Mouse (Mus musculus) hindbrain, embryonic 13.5 days (tissue): Measurements from ENCODE around the gene Cnnm4. TPM values are rescaled to one million over a fixed set of nuclear protein-coding genes. Genes with fewer than 3 reads are reported as not detected.
A peak's percentile ranks its signal among the peaks of the same experiment; 100 is the strongest.

Experiments used
- ATAC-seq: fragments of 200-750 bp; cut with Nextera tagmentation; 2 replicates; pipeline ENCODE4 v1.8.0; 2017; ENCODE audit warnings: moderate TSS enrichment; ENCODE audit not compliant: low FRiP score
- H3K27ac ChIP-seq: fragments of 300-500 bp; sonication (generic); 2 replicates; pipeline ENCODE4 v1.5.1; 2015; ENCODE audit warnings: inconsistent platforms, mild to moderate bottlenecking, moderate library complexity
- H3K27me3 ChIP-seq: fragments of 300-500 bp; sonication (generic); 2 replicates; pipeline ENCODE4 v1.6.1; 2015; ENCODE audit warnings: mild to moderate bottlenecking, inconsistent platforms
- H3K36me3 ChIP-seq: fragments of 300-500 bp; sonication (generic); 2 replicates; pipeline ENCODE4 v1.6.1; 2015; ENCODE audit warnings: mild to moderate bottlenecking, inconsistent platforms
- H3K4me1 ChIP-seq: fragments of 300-500 bp; sonication (generic); replicated peaks from 2 replicates; pipeline ENCODE4 v1.6.1; 2015; ENCODE audit warnings: inconsistent platforms
- H3K4me2 ChIP-seq: fragments of 300-500 bp; sonication (generic); 2 replicates; pipeline ENCODE4 v1.6.1; 2015; ENCODE audit warnings: inconsistent platforms, mild to moderate bottlenecking, moderate library complexity
- H3K4me3 ChIP-seq: fragments of 300-500 bp; sonication (generic); 2 replicates; pipeline ENCODE4 v1.5.1; 2015; ENCODE audit warnings: mild to moderate bottlenecking, inconsistent platforms
- H3K9ac ChIP-seq: fragments of 300-500 bp; sonication (generic); 2 replicates; pipeline ENCODE4 v1.6.1; 2015; ENCODE audit warnings: mild to moderate bottlenecking, inconsistent platforms
- H3K9me3 ChIP-seq: fragments of 300-500 bp; sonication (generic); 2 replicates; pipeline ENCODE4 v1.6.1; 2016; ENCODE audit warnings: inconsistent platforms
- WGBS: fragments of 180-500 bp; shearing (Covaris S2); methylation state at CpG from one replicate; pipeline ENCODE4 v1.1.7; 2015; 5-methylcytosine and 5-hydroxymethylcytosine counted together
- polyA plus RNA-seq: library from polyadenylated mRNA; unstranded; fragments of >200 nt; fragmentation: Nextera tagmentation; extraction: Ambion mirVana; gene quantifications from 2 replicates; pipeline ENCODE4 v1.2.1, GENCODE M21; 2015

Cnnm4 gene
- polyA plus RNA-seq, 1 experiment from 2014 or later = 8.9 TPM

- H3K27ac ChIP-seq = no peak overlapping the region
- WGBS = 5% methylated on average over 3 of the region's 3 CpGs
- no peaks in the 10 kb centered on the region for H3K27me3 ChIP-seq
- peaks cover 27% of the 10 kb centered on the region for H3K36me3 ChIP-seq
- H3K4me2 ChIP-seq = no peak overlapping the region
- no peaks in the 10 kb centered on the region for H3K4me1 ChIP-seq
- H3K4me3 ChIP-seq = no peak overlapping the region
- H3K9me3 ChIP-seq = no peaks in the 10 kb centered on the region
- no peak overlapping the region for H3K9ac ChIP-seq
- no peak for ATAC-seq
These were observed 29.8 kb downstream of the Cnnm4 start for GRCm38 (mm10) chr1:36501261-36501660.

- no peak for ATAC-seq
- H3K4me1 ChIP-seq = peaks cover 5% of the 10 kb centered on the region
These were observed 36.8 kb downstream of the Cnnm4 start for GRCm38 (mm10) chr1:36508238-36508637.

GRCm38 (mm10) chr1:36511289-36512021, 40.0 kb downstream of the Cnnm4 start, which contains the start of gene Cnnm3:
TSS of gene Cnnm3 (plus strand) at chr1:36511867.
- Histone ChIP-seq H3K27ac (peak within 1 kb of the TSS; percentile 98), H3K36me3 (peaks cover 11% of the 10 kb centered on the region), H3K4me2 (peak within 1 kb of the TSS; percentile 94), H3K9me3 (no peaks in the 10 kb centered on the region), H3K27me3 (no peaks in the 10 kb centered on the region), H3K4me1 (peaks cover 37% of the 10 kb centered on the region), H3K9ac (peak within 1 kb of the TSS; percentile 94), H3K4me3 (peak within 1 kb of the TSS; percentile 95)
- 1% methylated on average over 49 of the region's 51 CpGs for WGBS
- ATAC-seq = peak; percentile 99

More at GRCm38 (mm10) chr1:36508238-36508637, 36.8 kb downstream of the Cnnm4 start:
- Histone ChIP-seq H3K27me3 (no peaks in the 10 kb centered on the region), H3K9me3 (no peaks in the 10 kb centered on the region), H3K36me3 (peaks cover 17% of the 10 kb centered on the region), H3K9ac (no peak overlapping the region), H3K4me2 (no peak overlapping the region), H3K27ac (no peak overlapping the region), H3K4me3 (no peak overlapping the region)
- WGBS = 88% methylated on average over 5 of the region's 5 CpGs

GRCm38 (mm10) chr1:36512089-36512965, 40.9 kb downstream of the Cnnm4 start:
- H3K4me2 ChIP-seq = peak overlapping the region; percentile 94
- ATAC-seq = peak; percentile 80
- peaks cover 13% of the 10 kb centered on the region for H3K36me3 ChIP-seq
- no peaks in the 10 kb centered on the region for H3K27me3 ChIP-seq
- H3K27ac ChIP-seq = peak overlapping the region; percentile 98
- no peaks in the 10 kb centered on the region for H3K9me3 ChIP-seq
- WGBS = under 1% methylated on average over 83 of the region's 126 CpGs
- H3K4me1 ChIP-seq = peaks cover 44% of the 10 kb centered on the region
- H3K9ac ChIP-seq = peak overlapping the region; percentile 94
- peak overlapping the region; percentile 95 for H3K4me3 ChIP-seq

GRCm38 (mm10) chr1:36512966-36513280, 41.5 kb downstream of the Cnnm4 start:
- peaks cover 12% of the 10 kb centered on the region for H3K36me3 ChIP-seq
- no peak for ATAC-seq
- H3K4me3 ChIP-seq = peak overlapping the region; percentile 95
- H3K4me2 ChIP-seq = peak overlapping the region; percentile 94
- WGBS = 1% methylated on average over 16 of the region's 16 CpGs
- no peaks in the 10 kb centered on the region for H3K27me3 ChIP-seq
- no peaks in the 10 kb centered on the region for H3K9me3 ChIP-seq
- peak overlapping the region; percentile 98 for H3K27ac ChIP-seq
- H3K4me1 ChIP-seq = peaks cover 50% of the 10 kb centered on the region
- peak overlapping the region; percentile 94 for H3K9ac ChIP-seq

GRCm38 (mm10) chr1:36513310-36513709, 41.9 kb downstream of the Cnnm4 start:
- Histone ChIP-seq H3K27me3 (no peaks in the 10 kb centered on the region), H3K9me3 (no peaks in the 10 kb centered on the region), H3K4me2 (peak overlapping the region; percentile 94), H3K4me1 (peaks cover 53% of the 10 kb centered on the region), H3K27ac (peak overlapping the region; percentile 98; the same call in 1 of the 2 replicates), H3K36me3 (peaks cover 14% of the 10 kb centered on the region), H3K4me3 (peak overlapping the region; percentile 95), H3K9ac (peak overlapping the region; percentile 94)
- 0% methylated on average over 1 of the region's 1 CpGs for WGBS
- no peak for ATAC-seq

- 37% methylated on average over 2 of the region's 2 CpGs for WGBS
- peak overlapping the region; percentile 94; the same call in 1 of the 2 replicates for H3K9ac ChIP-seq
- no peak for ATAC-seq
These were observed 42.3 kb downstream of the Cnnm4 start for GRCm38 (mm10) chr1:36513718-36514117.

GRCm38 (mm10) chr1:36518259-36518658, 46.8 kb downstream of the Cnnm4 start:
- H3K4me3 ChIP-seq = no peak overlapping the region
- peaks cover 67% of the 10 kb centered on the region for H3K4me1 ChIP-seq
- 0 out of 2 replicates have a peak overlapping the region, but pooled peaks have one; percentile 46 for H3K9ac ChIP-seq
- no peaks in the 10 kb centered on the region for H3K27me3 ChIP-seq
- H3K27ac ChIP-seq = no peak overlapping the region
- 85% methylated on average over 3 of the region's 3 CpGs for WGBS
- H3K4me2 ChIP-seq = no peak overlapping the region
- H3K36me3 ChIP-seq = peaks cover 62% of the 10 kb centered on the region
- no peaks in the 10 kb centered on the region for H3K9me3 ChIP-seq
- ATAC-seq = no peak

More at GRCm38 (mm10) chr1:36513718-36514117, 42.3 kb downstream of the Cnnm4 start:
- H3K36me3 ChIP-seq = peaks cover 18% of the 10 kb centered on the region
- H3K4me2 ChIP-seq = peak overlapping the region; percentile 94
- H3K4me3 ChIP-seq = peak overlapping the region; percentile 95
- no peaks in the 10 kb centered on the region for H3K9me3 ChIP-seq
- H3K27me3 ChIP-seq = no peaks in the 10 kb centered on the region
- no peak overlapping the region for H3K27ac ChIP-seq
- peaks cover 58% of the 10 kb centered on the region for H3K4me1 ChIP-seq

- no peak overlapping the region for H3K27ac ChIP-seq
- ATAC-seq = no peak
- H3K4me1 ChIP-seq = peaks cover 62% of the 10 kb centered on the region
- no peak overlapping the region for H3K4me2 ChIP-seq
- H3K27me3 ChIP-seq = no peaks in the 10 kb centered on the region
- H3K4me3 ChIP-seq = no peak overlapping the region
- H3K36me3 ChIP-seq = peaks cover 76% of the 10 kb centered on the region
- WGBS = 84% methylated on average over 11 of the region's 11 CpGs
- H3K9me3 ChIP-seq = no peaks in the 10 kb centered on the region
- no peak overlapping the region for H3K9ac ChIP-seq
These were observed 48.2 kb downstream of the Cnnm4 start for GRCm38 (mm10) chr1:36519626-36520025.

GRCm38 (mm10) chr1:36522210-36522609, 50.8 kb downstream of the Cnnm4 start:
- Histone ChIP-seq H3K4me2 (no peak overlapping the region), H3K27ac (no peak overlapping the region), H3K27me3 (no peaks in the 10 kb centered on the region), H3K4me1 (peaks cover 38% of the 10 kb centered on the region), H3K36me3 (peaks cover 94% of the 10 kb centered on the region), H3K9ac (no peak overlapping the region), H3K4me3 (no peak overlapping the region), H3K9me3 (no peaks in the 10 kb centered on the region)
- WGBS = 89% methylated on average over 7 of the region's 7 CpGs
- ATAC-seq = no peak

GRCm38 (mm10) chr1:36523332-36524013, 52.1 kb downstream of the Cnnm4 start:
- Histone ChIP-seq H3K9me3 (no peaks in the 10 kb centered on the region), H3K4me3 (no peak overlapping the region), H3K4me1 (peaks cover 32% of the 10 kb centered on the region), H3K27ac (peak overlapping the region; percentile 58; the same call in 1 of the 2 replicates), H3K4me2 (no peak overlapping the region), H3K9ac (no peak overlapping the region; the same call in 1 of the 2 replicates), H3K36me3 (peaks cover 87% of the 10 kb centered on the region), H3K27me3 (no peaks in the 10 kb centered on the region)
- ATAC-seq = peak; percentile 25; the same call in 1 of the 2 replicates
- 68% methylated on average over 9 of the region's 9 CpGs for WGBS

- Histone ChIP-seq H3K27me3 (no peaks in the 10 kb centered on the region), H3K27ac (0 out of 2 replicates have a peak overlapping the region, but pooled peaks have one; percentile 18), H3K4me3 (no peak overlapping the region), H3K9ac (no peak overlapping the region), H3K4me1 (peaks cover 26% of the 10 kb centered on the region), H3K4me2 (no peak overlapping the region), H3K9me3 (no peaks in the 10 kb centered on the region), H3K36me3 (peaks cover 81% of the 10 kb centered on the region)
- no peak for ATAC-seq
- 81% methylated on average over 5 of the region's 5 CpGs for WGBS
These were observed 52.6 kb downstream of the Cnnm4 start for GRCm38 (mm10) chr1:36524058-36524457.
